Mouse (Mus musculus) heart, adult 8-10 months (tissue): ENCODE results near the gene Hps6. TPM values are rescaled to one million over a fixed set of nuclear protein-coding genes. Genes with fewer than 3 reads are reported as not detected.
"Not testable (repeated sequence)": the region's sequence is repeated elsewhere in the genome, so short reads cannot be mapped to it uniquely, and the experiment has no call there.

ENCODE experiments used
- DNase-seq: peaks from one replicate; pipeline ENCODE4 v3.0.0; 2022; ENCODE audit warnings: low spot score
- total RNA-seq, 4 experiments: library from RNA; stranded (reverse); gene quantifications; 2 replicates each; pipeline ENCODE4 v1.2.4; 2022

Gene Hps6
- 1 to 10 TPM; 5.3 to 6.7 (median 6.1) TPM for total RNA-seq

DNA sequence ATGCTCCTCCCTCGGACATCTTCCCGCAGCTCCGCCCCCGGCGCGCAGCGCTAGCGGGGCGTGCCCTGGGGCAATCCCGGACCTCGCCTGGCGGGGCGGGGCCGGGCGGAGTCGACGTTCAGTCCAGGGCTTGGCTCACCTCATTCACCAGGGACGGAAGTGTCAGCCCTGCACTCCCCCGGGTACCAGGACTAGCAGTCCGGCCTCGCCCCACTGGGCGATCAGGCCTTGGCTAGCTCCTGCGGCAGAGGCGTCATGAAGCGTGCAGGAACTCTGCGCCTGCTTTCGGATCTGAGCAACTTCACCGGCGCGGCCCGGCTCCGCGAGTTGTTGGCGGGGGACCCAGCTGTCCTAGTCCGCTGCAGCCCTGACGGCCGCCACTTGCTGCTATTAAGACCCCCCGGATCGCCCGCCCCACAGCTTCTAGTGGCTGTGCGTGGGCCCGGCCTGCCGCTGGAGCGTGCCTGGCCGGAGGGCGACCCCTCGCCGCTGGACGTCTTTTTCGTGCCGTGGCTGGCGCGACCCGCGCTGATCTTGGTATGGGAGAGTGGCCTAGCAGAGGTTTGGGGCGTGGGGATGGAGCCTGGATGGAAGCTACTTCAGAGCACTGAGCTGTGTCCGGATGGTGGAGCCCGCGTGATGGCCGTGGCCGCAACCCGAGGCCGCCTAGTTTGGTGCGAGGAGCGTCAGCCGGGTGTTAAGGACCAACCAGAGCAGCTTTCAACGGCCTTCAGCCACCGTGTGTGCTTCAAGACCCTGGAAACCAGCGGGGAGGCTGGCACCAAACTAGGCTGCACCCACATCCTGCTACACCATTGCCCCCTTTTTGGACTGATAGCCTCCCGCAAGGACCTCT, at the start of gene Hps6:
Gene Hps6 (plus strand): TSS at position 138 of the 856 bp plus-strand sequence.
- DNase-seq: peak; percentile 90

DNA sequence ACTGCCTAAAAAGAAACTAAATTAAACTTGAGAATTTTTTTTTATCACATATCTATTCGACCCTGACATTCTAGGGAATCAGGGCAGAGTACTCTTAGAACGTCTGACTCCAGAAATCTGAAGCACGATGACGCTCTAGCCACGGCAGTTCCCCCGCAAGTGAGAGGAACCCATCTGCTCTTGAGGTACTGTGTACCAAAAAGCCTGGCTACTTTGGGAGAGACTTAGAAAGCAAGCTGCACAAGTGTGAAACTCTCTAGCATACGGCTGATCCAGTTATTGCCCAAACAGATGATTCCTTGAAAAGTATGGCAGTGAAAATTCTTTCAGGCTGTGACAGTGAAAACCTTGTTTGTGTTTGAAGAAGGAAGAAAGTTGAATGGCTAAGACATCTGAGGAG, 46.6 kb upstream of the Hps6 start:
- DNase-seq: no peak

DNA sequence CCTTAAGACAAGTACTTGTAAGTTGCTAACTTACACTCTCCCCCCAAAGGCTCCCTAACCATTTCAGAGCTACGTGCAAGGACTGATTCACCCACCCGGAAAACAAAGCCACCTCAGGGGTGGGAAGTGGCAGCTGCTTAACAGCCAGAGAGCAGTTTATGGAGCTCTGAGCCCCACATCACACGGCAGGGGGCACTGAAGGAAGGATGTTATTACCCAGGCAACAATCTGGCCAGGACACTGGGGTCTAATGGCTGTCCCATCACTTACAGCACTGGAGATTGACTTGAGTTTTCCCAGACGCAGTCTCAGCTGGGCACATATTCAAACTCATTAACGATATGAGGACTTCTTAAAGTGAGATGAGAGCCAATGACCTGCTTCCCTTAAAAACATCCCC, 42.5 kb upstream of the Hps6 start:
- no peak for DNase-seq

DNA sequence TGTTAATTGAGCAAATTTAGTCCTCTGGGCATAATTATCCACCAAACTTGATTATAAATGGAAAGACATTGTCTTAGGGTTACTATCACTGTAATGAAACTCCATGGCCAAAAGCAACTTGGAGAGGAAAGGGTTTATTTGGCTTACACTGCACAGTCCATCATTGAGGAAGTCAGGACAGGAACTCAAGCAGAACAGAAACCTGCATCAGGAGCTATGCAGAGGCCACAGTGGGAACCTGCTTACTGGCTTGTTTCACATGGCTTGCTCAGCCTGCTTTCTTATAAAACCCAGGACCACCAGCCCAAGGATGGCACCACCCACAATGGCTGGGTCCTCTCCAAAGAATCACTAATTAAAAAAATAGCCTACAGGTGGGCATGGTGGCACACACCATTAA, 18.9 kb upstream of the Hps6 start:
- DNase-seq: no peak

DNA sequence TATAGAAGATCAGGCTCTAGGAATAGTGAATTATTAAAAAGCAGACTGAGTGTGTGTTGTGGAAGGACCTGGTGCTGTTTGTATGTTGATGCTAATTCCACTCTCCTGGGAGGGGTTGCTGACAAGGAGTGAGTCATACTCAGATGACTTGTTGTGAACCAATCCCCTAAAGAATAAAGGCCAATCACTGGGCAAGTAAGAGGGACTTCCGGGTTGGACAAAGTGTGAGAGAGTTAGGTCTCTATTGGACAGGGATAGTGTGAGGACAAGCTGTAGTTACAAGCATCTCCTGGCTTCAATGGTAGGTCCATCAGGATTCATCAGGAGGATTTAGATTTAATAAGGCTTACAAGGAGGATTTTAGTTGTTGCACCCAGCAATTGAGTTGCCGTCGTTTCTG, 15.1 kb upstream of the Hps6 start:
- no peak for DNase-seq

DNA sequence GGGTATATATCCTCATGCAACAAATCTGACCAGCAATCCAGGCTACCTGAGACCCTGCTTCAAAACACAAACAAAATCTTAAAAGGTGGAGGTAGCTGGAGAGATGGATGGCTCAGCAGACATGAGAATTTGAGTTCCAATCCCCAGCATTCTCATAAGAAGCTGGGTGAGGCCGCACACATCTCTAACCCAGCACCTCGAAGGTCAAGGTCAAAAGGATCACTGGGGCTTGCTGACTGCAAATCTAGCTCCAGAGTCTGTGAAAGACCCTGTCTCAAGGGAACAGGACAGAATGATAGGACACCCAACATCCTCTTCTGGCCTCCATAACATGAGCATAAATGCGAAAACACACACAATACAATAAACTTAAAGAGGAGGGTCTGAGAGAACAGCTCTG, 12.1 kb upstream of the Hps6 start:
- no peak for DNase-seq

DNA sequence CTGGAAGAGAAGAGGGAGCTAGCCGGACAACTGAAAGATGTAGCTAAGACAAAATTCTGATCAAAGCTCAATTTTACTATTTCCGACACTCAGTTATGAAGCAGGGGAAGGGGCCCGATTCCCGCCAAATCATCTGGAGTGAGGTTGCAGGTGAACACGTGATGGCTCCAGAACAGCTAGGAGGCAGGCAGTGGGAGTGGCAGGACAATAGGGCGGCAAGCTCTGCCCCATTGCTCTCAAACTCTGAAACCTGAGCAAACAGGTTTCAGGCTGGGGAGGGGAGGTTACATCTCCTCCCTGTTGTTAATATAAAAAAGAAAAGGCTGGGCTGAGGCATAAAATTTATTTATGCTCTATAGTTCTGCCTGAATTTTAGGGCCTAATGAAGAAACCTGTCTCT, 9.9 kb upstream of the Hps6 start:
- not testable (repeated sequence) for DNase-seq

DNA sequence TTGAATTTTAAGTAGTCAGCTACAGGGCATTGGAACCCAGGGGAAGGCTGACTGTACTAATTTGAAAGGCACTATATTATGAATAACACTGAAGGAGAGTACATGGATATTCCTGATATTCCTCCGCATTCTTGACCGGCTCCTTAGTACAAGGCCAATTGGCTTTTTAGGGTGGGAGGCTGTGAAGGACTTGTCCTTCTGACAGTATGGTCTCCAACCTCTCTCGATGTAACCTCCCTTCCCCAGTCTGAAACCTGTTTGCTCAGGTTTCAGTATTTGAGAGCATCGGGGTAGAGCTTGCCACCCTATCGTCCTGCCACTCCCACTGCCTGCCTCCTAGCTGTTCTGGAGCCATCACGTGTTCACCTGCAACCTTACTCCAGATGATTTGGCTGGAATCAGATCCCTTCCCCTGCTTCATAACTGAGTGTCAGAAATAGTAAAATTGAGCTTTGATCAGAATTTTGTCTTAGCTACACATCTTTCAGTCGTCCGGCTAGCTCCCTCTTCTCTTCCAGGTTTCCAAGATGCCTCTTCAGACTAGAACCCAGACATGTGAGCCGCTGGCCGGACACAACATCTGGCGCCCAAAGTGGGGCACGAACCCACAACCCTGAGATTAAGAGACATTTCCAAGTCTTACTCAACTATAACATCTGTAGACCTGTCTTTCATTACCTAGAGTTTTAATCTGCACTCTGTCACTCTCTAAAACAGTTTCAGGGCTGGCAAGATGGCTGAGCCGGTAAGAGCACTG, 9.1 kb upstream of the Hps6 start:
- no peak for DNase-seq

DNA sequence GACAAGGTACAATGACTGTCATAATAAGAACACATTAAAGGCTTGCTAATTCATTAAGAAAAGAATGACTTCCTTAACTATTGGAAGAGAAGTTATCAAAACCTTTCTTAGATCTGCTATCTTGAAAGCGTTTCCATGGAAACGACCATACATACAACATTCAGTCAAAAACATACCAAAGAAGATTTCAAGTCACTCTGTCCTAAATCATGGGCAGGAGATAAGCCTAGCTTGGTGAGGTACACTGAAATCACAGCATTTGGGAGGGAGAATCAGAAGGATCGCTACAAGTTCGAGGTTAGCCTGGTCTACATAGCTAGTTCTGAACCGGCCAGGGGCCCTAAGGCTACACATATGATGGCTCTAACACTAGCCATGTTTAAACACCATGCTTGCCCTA, 5.9 kb upstream of the Hps6 start:
- no peak for DNase-seq

DNA sequence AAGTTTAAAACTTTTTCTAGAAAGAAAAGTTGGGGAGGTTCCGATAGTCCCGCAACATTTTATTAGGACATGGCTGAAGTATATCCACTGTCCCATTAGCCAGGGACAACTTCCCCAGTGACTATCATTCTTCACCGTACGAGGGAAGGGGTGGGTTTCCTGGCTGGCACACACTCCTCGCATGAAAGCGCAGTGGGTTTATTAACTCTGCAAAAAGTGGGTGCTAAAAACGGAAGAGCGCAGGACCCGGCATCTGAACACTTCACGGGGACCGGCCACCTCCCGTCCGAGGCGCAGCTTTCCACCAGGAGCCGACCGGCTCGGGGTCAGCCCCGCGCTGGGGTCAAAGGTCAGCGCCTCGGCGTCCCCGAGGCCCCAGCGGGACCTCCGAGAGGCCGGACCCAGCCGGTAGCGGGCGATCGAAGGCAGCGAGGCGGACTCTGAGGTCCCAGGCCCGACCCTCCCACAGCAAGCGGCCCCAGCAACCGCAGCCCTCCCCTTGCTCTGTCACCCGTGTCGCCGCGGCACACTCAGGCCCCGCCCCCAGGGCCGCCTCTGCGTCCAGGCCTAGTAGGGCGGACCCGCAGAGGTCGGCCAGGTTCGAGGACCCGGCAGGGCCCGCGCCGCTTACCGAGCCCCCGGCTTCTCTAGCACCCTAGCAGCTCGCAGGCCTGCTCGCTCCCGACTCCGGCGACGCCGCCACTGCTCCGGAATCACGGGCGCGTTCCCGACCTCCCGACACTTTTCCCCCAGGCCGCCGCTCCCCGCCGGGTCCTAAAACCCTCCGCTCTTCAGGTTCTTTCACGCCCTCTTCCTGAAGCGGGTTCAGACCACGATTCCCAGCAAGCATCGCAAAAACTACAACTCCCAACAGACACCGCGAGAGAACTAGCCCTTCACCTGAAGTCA, 5.3 kb upstream of the Hps6 start, which contains the start of gene Armh3:
Gene Armh3 (minus strand): TSS at position 704 of the 909 bp plus-strand sequence.
- DNase-seq: peak; percentile 93

DNA sequence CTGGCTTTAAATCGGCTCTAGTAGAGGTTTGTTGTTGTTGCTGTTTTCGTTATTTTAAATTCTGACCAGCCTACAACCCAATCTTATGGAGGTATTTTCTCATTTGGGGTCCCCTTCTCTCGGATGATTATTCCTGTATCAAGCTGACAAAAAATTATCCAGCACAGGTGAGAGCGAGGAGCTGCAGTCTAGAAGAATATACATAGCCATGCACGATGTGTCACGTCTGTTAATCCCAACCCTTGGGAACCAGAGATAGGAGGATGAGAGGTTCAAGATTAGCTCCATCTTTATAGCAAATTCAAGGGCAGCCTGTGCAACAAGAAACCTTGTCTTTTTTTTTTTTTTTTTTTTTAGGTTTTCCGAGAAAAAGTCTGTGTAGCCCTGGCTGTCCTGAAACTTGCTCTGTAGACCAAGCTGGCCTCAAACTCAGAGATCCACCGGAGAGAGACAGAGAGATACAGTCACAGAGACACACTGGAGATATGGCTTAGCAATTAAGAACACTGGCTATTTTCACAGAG, 4.6 kb upstream of the Hps6 start:
- no peak for DNase-seq

DNA sequence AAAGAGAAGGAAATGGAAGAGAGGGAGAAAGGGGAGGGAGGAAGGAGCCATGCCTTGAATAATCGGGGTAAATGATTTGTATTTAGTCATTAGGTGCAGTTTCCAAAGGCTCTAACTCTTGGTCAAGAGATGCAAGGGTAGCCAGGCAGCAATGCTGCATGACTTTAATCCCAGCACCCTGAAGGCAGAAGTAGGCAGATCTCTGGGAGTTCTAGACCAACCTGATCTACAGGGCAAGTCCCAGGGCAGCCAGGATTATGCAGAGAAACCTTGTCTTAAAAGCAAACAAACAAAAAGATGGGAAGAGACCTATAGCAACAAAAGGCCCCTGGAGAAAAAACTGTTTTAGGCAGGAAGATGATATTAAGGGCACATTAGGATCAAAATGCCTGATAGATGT, 3.9 kb upstream of the Hps6 start:
- DNase-seq: no peak

DNA sequence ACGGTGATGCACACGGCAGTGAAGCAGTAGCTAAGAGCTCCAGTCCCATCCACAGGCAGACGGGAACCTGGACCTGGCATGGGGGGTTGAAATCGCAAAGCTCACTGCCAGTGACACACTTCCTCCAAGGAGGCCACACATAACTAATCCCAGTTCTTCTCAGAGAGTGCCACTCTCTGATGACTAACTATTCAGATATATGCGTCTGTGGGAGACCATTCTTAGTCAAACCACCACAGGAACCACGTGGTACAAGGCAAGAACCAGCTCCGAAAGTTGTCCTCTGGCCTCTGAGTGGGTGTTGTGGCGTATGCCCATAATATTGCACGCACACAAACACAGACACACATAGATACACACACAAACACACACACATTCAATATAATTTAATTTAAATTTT, 1.0 kb upstream of the Hps6 start:
- DNase-seq: no peak

DNA sequence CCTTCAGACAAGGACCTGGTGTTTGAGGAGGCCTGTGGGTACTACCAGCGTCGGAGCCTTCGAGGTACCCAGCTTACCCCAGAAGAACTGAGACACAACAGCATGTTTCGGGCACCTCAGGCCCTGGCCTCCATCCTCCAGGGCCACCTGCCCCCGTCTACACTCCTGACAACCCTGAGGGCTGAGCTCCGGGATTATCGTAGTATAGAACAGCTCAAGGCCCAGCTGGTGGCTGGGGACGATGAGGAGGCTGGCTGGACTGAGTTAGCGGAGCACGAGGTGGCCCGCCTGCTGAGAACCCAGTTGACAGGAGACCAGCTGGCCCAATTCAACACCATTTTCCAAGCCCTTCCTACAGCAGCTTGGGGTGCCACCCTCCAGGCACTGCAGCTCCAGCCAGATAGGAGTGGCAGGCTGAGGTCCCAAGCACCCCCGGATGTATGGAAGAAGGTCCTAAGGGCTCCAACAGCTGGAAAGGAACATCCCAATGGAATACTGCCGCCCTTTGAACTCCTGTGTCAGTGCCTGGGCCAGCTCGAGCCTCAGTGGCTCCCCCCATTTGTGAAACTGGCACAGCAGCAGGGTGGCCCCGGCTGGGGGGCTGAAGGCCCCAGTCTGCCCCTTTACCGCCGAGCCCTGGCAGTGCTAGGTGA, 1.6 kb downstream of the Hps6 start:
- no peak for DNase-seq

DNA sequence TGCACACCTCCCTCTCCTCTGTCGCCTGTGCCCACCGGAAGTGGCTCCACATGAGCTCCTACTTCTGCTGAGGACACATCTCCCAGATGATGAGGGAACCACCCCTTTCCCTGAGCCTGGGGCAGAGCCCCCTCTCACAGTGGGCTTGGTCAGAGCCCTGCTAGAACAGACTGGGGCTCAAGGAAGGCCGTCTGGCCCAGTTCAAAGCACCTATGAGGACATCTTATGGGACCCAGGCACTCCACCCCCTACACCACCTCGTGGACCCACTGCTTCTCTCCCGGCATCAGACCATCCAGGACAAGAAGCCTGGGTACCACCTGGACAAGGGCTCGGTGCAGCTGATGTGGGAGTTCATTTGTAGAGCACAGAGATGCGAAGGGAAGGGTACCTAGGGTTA, 2.4 kb downstream of the Hps6 start:
- DNase-seq: no peak

DNA sequence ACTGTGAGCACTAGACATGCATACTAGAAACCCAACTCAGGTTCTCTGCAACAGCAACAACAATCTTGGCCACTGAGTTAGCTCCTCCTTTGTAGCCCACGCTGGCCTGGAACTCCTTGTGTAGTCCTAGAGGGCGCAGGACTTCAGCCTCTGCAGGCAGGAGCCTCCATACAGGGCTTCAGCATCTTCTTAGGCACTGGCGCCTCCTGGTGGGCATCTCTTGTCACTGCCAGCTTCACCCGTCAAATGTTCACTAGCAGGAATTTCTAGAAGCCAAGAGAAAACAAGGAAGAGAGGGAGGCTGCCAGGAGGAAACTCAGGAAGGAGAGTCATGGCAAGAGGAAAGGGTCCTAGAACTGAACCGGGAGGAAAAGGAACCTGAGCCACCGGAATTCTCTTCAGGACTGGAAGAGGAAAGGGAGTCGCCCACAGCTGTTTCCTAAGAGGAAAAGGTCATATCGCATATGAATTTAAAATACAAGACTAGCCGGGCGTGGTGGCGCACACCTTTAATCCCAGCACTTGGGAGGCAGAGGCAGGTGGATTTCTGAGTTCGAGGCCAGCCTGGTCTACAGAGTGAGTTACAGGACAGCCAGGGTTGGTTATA, 11.4 kb downstream of the Hps6 start:
- DNase-seq: peak; percentile 91

DNA sequence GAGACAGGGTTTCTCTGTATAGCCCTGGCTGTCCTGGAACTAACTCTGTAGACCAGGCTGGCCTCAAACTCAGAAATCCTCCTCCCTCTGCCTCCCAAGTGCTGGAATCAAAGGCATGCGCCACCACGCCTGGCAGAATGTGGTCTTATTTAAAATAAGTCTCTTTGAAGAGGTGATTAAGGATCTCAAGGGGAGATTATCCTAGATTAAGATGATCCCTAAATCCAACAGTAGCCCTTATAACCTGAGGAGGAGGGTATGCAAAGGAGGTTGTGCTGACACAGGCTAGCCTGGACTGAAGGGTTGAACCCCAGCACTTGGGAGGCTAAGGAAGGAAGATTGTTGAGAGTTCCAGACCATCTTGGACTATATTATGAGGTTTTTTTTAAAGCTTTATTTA, 12.7 kb downstream of the Hps6 start:
- DNase-seq: no peak

DNA sequence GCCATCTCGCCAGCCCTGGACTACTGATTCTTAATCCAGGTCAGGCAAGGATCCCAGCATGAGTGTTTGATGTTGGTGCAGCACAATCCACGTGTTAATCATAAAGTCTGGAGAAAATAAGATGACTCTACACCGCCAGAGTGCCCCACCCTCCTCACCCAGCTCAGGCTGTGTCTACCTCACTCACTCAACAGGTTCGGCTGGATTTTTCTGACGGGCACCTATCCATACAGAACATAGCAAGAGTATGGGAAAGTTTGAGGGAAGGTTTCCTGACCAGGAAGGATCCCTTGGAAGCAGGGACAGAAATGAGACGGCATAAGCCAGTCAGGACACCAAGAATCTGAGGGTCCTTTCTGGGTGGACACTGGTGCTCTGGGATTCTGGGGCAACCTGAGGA, 21.7 kb downstream of the Hps6 start:
- no peak for DNase-seq

DNA sequence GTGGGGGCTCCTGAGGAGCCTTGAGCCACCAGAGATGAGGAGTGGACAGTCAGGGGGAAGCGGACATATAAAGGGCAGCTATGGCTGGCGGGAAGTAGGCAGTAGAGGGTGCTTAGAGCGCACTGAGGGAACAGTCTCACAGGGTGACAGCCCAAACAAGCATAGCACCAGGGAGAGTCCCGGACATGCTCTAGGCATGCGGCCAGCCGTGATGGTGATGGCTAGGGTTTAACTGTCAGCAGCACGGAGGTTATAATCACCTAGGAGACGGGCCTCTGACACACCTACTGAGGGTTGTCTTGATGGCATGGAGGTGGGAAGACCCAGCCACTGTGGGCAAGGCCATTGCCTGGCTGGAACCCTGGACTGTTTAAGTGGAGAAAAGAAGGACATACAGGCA, 23.3 kb downstream of the Hps6 start:
- no peak for DNase-seq

DNA sequence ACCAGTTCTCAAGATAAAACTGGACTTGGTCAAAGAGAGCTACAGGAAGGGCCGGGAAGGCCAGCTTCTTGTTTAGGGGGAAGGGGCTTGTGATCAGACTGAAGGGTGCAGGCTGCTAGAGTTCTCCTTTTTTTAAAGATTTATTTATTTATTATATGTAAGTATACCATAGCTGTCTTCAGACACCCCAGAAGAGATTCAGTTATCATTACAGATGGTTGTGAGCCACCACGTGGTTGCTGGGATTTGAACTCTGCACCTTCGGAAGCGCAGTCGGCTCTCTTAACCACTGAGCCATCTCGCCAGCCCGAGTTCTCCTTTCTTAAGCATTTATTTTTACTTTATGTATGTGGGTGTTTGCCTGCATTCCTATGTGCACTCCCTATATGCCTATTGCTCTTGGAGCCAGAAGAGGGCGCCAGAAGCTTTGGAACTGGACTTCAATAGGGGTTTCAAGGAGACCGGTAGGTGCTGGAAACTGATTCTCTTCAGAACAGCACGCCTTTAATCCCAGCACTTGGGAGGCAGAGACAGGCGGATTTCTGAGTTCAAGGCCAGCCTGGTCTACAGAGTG, 25.5 kb downstream of the Hps6 start:
- DNase-seq: no peak
